Mouse (Mus musculus) right cerebral cortex, postnatal 14 days (tissue): ENCODE results near the gene Gm20388.

Source experiments
- DNase-seq: peaks from one replicate; pipeline ENCODE4 v3.0.0; 2022

Gm20388 gene

GRCm38 (mm10) chr8:122474951-122475560 lies 2564.4 kb downstream of the Gm20388 start:
- no peak for DNase-seq

- DNase-seq: peak; percentile 96
These were observed 2565.1 kb downstream of the Gm20388 start, which contains the start of the genes Rnf166 and Ctu2 for GRCm38 (mm10) chr8:122475580-122476320. Rnf166 (minus strand) TSS chr8:122476064. Ctu2 (plus strand) TSS chr8:122476143.

GRCm38 (mm10) chr8:122482448-122482847 lies 2571.8 kb downstream of the Gm20388 start:
- DNase-seq: no peak

GRCm38 (mm10) chr8:122483877-122484276 lies 2573.2 kb downstream of the Gm20388 start:
- no peak for DNase-seq

GRCm38 (mm10) chr8:122484831-122485230 lies 2574.2 kb downstream of the Gm20388 start:
- no peak for DNase-seq

- DNase-seq: no peak
These were observed 2577.7 kb downstream of the Gm20388 start for GRCm38 (mm10) chr8:122488387-122488786.

- DNase-seq: no peak
These were observed 2586.5 kb downstream of the Gm20388 start for GRCm38 (mm10) chr8:122497016-122497734.

GRCm38 (mm10) chr8:122497912-122498311 lies 2587.3 kb downstream of the Gm20388 start:
- no peak for DNase-seq

- DNase-seq: peak; percentile 74
These were observed 2590.2 kb downstream of the Gm20388 start for GRCm38 (mm10) chr8:122500856-122501255.

- no peak for DNase-seq
These were observed 2600.9 kb downstream of the Gm20388 start for GRCm38 (mm10) chr8:122511552-122511951.

GRCm38 (mm10) chr8:122512392-122512791 lies 2601.8 kb downstream of the Gm20388 start:
- no peak for DNase-seq

GRCm38 (mm10) chr8:122515699-122516098 lies 2605.1 kb downstream of the Gm20388 start:
- DNase-seq: no peak

- DNase-seq: no peak
These were observed 2607.0 kb downstream of the Gm20388 start for GRCm38 (mm10) chr8:122517541-122518190.

GRCm38 (mm10) chr8:122520611-122521010 lies 2610.0 kb downstream of the Gm20388 start:
- DNase-seq: no peak

- no peak for DNase-seq
These were observed 2612.4 kb downstream of the Gm20388 start for GRCm38 (mm10) chr8:122522796-122523651.

GRCm38 (mm10) chr8:122523652-122524360 lies 2613.2 kb downstream of the Gm20388 start:
- peak; percentile 40 for DNase-seq

- no peak for DNase-seq
These were observed 2613.9 kb downstream of the Gm20388 start for GRCm38 (mm10) chr8:122524506-122524905.

GRCm38 (mm10) chr8:122525004-122525403 lies 2614.4 kb downstream of the Gm20388 start:
- DNase-seq: no peak

- DNase-seq: no peak
These were observed 2615.4 kb downstream of the Gm20388 start for GRCm38 (mm10) chr8:122526084-122526483.

- DNase-seq: no peak
These were observed 2616.0 kb downstream of the Gm20388 start for GRCm38 (mm10) chr8:122526526-122527170.

- DNase-seq: no peak
These were observed 2617.3 kb downstream of the Gm20388 start for GRCm38 (mm10) chr8:122527937-122528336.
